Mouse (Mus musculus) erythroblast, embryonic 14.5 days (primary cell): ENCODE measurements around the gene Gm10961. TPM values are rescaled to one million over a fixed set of nuclear protein-coding genes. Genes with fewer than 3 reads are reported as not detected.

Experiments
- H3K27me3 ChIP-seq: 2 replicates; pipeline ENCODE4 v1.6.1; 2012; ENCODE audit warnings: inconsistent platforms; ENCODE audit not compliant: control insufficient read depth
- H3K36me3 ChIP-seq: 2 replicates; pipeline ENCODE4 v1.6.1; 2012; ENCODE audit warnings: mild to moderate bottlenecking, inconsistent platforms; ENCODE audit not compliant: control insufficient read depth
- H3K4me1 ChIP-seq: 2 replicates; pipeline ENCODE4 v1.6.1; 2012; ENCODE audit warnings: inconsistent platforms; ENCODE audit not compliant: control insufficient read depth
- H3K4me3 ChIP-seq: replicated peaks from 2 replicates; pipeline ENCODE3; 2012; ENCODE audit warnings: moderate library complexity, mild to moderate bottlenecking, inconsistent platforms
- H3K9me3 ChIP-seq: 2 replicates; pipeline ENCODE4 v1.6.1; 2012; ENCODE audit warnings: low read length, inconsistent platforms, mixed read lengths; ENCODE audit not compliant: control insufficient read depth
- GATA1 ChIP-seq: IDR thresholded peaks from 2 replicates; pipeline ENCODE4 v1.6.1; 2012; ENCODE audit warnings: low read length, inconsistent platforms, mixed read lengths
- TAL1 ChIP-seq: IDR thresholded peaks from 3 replicates; pipeline ENCODE4 v1.6.1; 2012; ENCODE audit warnings: low read length, inconsistent platforms, mixed read lengths
- polyA plus RNA-seq: library from polyadenylated mRNA; stranded (reverse); fragments of >175 nt; gene quantifications from 2 replicates; pipeline ENCODE4 v1.2.3, GENCODE M21; 2012

Gm10961 gene
- polyA plus RNA-seq, 1 experiment, result not detected

- H3K27me3 ChIP-seq, result no peaks in the 10 kb centered on the region
- H3K4me1 ChIP-seq, result no peaks in the 10 kb centered on the region
- peaks cover 93% of the 10 kb centered on the region for H3K36me3 ChIP-seq
- TF ChIP-seq TAL1 (no peak), GATA1 (no peak)
- H3K9me3 ChIP-seq, result no peaks in the 10 kb centered on the region
- no peak overlapping the region for H3K4me3 ChIP-seq
These were observed 36.3 kb downstream of the Gm10961 start for GRCm38 (mm10) chr3:107667426-107667825.

DNA sequence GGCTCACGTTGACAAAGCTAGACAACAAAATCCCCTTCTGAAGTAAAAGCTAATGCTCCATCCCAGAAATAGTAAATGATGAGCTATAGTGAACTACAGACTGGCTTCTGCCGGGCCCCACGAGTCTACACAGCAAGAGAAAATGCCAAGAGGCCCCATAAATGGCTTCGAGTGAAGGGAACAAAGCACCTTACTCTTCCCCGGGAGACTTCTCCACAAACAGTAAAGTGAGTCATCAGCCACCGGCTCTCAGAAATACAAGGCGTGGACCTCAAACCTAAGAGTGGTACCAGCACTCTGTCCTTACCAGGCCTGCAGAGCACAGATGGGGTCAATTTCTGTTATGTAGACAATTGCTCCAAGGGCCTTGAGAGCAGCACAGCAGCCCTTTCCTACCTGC lies 37.7 kb downstream of the Gm10961 start:
- no peak for TF ChIP-seq TAL1
- no peak for TF ChIP-seq GATA1
- H3K4me1 ChIP-seq, result no peaks in the 10 kb centered on the region
- no peaks in the 10 kb centered on the region for H3K27me3 ChIP-seq
- H3K4me3 ChIP-seq, result no peak overlapping the region
- H3K9me3 ChIP-seq, result no peaks in the 10 kb centered on the region
- H3K36me3 ChIP-seq, result peaks cover 89% of the 10 kb centered on the region

- H3K9me3 ChIP-seq, result no peaks in the 10 kb centered on the region
- TF ChIP-seq TAL1 (no peak), GATA1 (no peak)
- no peaks in the 10 kb centered on the region for H3K27me3 ChIP-seq
- H3K4me3 ChIP-seq, result no peak overlapping the region
- H3K4me1 ChIP-seq, result no peaks in the 10 kb centered on the region
- H3K36me3 ChIP-seq, result peaks cover 90% of the 10 kb centered on the region
These were observed 39.4 kb downstream of the Gm10961 start for GRCm38 (mm10) chr3:107670500-107670899.

GRCm38 (mm10) chr3:107671509-107671908 lies 40.4 kb downstream of the Gm10961 start:
- Histone ChIP-seq H3K27me3 (no peaks in the 10 kb centered on the region), H3K9me3 (no peaks in the 10 kb centered on the region), H3K4me1 (no peaks in the 10 kb centered on the region), H3K4me3 (no peak overlapping the region), H3K36me3 (peaks cover 87% of the 10 kb centered on the region)
- TF ChIP-seq GATA1, result no peak
- TF ChIP-seq TAL1, result no peak

DNA sequence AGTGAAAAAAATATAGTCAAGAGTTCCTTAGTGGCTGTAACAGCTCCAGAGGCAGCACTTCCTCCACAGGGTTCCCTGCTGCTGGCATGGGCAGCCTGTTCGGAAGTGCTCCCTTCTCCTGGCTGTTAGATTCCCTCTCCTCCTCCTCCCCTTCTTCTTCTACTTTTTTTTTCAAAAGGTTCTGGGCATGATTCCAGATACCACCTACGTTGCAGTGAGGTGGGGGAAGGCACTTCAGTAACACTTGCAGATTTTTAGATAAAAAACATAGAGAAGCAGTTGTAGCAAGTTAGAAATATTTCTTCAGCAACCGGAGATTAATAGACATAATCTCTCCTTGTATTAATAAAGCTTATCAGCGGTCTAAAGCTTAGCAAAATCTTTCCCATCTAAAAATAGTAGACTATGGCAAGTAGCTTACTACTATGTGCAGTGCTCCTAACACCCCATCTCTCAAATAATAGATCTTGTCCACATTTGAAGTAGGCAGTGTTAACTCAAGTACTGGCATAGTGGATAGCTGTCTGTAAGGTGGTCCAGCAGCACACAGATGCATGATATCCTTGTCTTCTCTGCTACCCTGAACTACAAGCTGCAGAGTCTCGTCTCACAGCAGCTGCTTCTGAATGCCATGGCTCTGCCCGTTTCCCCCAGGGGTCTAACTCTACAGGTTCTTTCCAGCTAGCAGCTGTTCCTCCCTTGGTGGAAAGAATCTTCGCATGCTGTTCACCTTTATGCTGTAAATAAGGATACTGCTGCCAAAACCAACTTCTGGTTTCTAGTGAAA lies 49.9 kb downstream of the Gm10961 start:
- TF ChIP-seq GATA1 (no peak), TAL1 (no peak)
- Histone ChIP-seq H3K4me3 (no peak overlapping the region), H3K4me1 (peaks cover 5% of the 10 kb centered on the region), H3K9me3 (no peaks in the 10 kb centered on the region), H3K36me3 (peaks cover 26% of the 10 kb centered on the region), H3K27me3 (no peaks in the 10 kb centered on the region)

Other genes starting within 250 kb of the Gm10961 start
- not detected in 2 replicates for gene Kcnc4, start 171.8 kb upstream of the Gm10961 start, polyA plus RNA-seq
- gene Slc6a17, start 113.3 kb upstream of the Gm10961 start, polyA plus RNA-seq, result not detected in 2 replicates
- not detected in 2 replicates for gene Ubl4b, start 76.2 kb upstream of the Gm10961 start, polyA plus RNA-seq
- not detected in 2 replicates for gene Alx3, start 36.3 kb upstream of the Gm10961 start, polyA plus RNA-seq
- gene Strip1, start 372 bp downstream of the Gm10961 start, polyA plus RNA-seq, result 0.43 and 0.44 TPM in 2 replicates
- 0.44 TPM in 2 replicates for gene Ahcyl1, start 65.2 kb downstream of the Gm10961 start, polyA plus RNA-seq
- gene Csf1, start 129.1 kb downstream of the Gm10961 start, polyA plus RNA-seq, result 0.02 and 0.13 TPM in 2 replicates
- not detected in 2 replicates for gene Eps8l3, start 245.9 kb downstream of the Gm10961 start, polyA plus RNA-seq